Mouse (Mus musculus) midbrain, embryonic 13.5 days (tissue): ENCODE measurements around the gene Bid. TPM values are rescaled to one million over a fixed set of nuclear protein-coding genes. Genes with fewer than 3 reads are reported as not detected.
"Not testable (repeated sequence)": the region's sequence is repeated elsewhere in the genome, so short reads cannot be mapped to it uniquely, and the experiment has no call there.

Experiments used
- ATAC-seq: fragments of 200-750 bp; cut with Nextera tagmentation; 2 replicates; pipeline ENCODE4 v1.8.0; 2017; ENCODE audit warnings: mild to moderate bottlenecking, moderate TSS enrichment, moderate library complexity
- H3K27ac ChIP-seq: fragments of 300-500 bp; sonication (generic); 2 replicates; pipeline ENCODE4 v1.5.1; 2015; ENCODE audit warnings: inconsistent platforms, mild to moderate bottlenecking, moderate library complexity
- H3K27me3 ChIP-seq: fragments of 300-500 bp; sonication (generic); 2 replicates; pipeline ENCODE4 v1.6.1; 2015; ENCODE audit warnings: mild to moderate bottlenecking, inconsistent platforms
- H3K36me3 ChIP-seq: fragments of 300-500 bp; sonication (generic); 2 replicates; pipeline ENCODE4 v1.6.1; 2015; ENCODE audit warnings: mild to moderate bottlenecking, inconsistent platforms
- H3K4me1 ChIP-seq: fragments of 300-500 bp; sonication (generic); replicated peaks from 2 replicates; pipeline ENCODE4 v1.6.1; 2015; ENCODE audit warnings: inconsistent platforms
- H3K4me2 ChIP-seq: fragments of 300-500 bp; sonication (generic); replicated peaks from 2 replicates; pipeline ENCODE4 v1.6.1; 2015; ENCODE audit warnings: moderate library complexity, mild to moderate bottlenecking, inconsistent platforms
- H3K4me3 ChIP-seq: fragments of 300-500 bp; sonication (generic); replicated peaks from 2 replicates; pipeline ENCODE4 v1.5.1; 2015; ENCODE audit warnings: mild to moderate bottlenecking, inconsistent platforms
- H3K9ac ChIP-seq: fragments of 300-500 bp; sonication (generic); replicated peaks from 2 replicates; pipeline ENCODE4 v1.6.1; 2015; ENCODE audit warnings: mild to moderate bottlenecking, inconsistent platforms
- H3K9me3 ChIP-seq: fragments of 300-500 bp; sonication (generic); 2 replicates; pipeline ENCODE4 v1.6.1; 2016; ENCODE audit warnings: mild to moderate bottlenecking, inconsistent platforms
- WGBS: fragments of 180-500 bp; shearing (Covaris S2); methylation state at CpG from one replicate; pipeline ENCODE4 v1.1.7; 2015; 5-methylcytosine and 5-hydroxymethylcytosine counted together
- polyA plus RNA-seq: library from polyadenylated mRNA; unstranded; fragments of >200 nt; fragmentation: Nextera tagmentation; extraction: Ambion mirVana; gene quantifications from 2 replicates; pipeline ENCODE4 v1.2.1, GENCODE M21; 2015

Bid gene
- polyA plus RNA-seq, 1 experiment from 2014 or later: 27.2 TPM

DNA sequence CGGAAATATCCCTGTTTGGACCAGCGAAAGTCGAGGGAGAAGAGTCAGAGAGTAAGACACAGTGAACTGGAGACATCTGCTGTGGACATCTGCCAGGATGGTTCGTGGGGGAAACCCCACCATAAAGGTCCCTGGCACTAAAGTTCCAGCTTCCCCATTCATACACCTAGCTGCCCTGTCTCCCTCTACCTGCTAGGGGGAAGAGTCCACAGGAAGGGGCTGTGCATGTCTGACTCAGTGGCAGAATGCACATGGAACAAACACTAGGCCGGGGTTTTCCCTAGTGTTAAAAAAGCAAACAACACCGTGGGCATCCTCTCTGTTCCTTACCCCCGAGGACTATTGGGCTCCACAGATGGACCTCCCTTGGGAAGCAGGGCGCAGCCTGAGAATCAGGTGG lies 2.9 kb downstream of the Bid start:
- no peaks in the 10 kb centered on the region for H3K36me3 ChIP-seq
- peaks cover 10% of the 10 kb centered on the region for H3K4me1 ChIP-seq
- H3K9ac ChIP-seq: no peak overlapping the region
- H3K4me2 ChIP-seq: no peak overlapping the region
- H3K9me3 ChIP-seq: no peaks in the 10 kb centered on the region
- no peak overlapping the region for H3K27ac ChIP-seq
- H3K4me3 ChIP-seq: no peak overlapping the region
- no peak for ATAC-seq
- H3K27me3 ChIP-seq: peaks cover 9% of the 10 kb centered on the region
- 87% methylated on average over 8 of the region's 8 CpGs for WGBS

DNA sequence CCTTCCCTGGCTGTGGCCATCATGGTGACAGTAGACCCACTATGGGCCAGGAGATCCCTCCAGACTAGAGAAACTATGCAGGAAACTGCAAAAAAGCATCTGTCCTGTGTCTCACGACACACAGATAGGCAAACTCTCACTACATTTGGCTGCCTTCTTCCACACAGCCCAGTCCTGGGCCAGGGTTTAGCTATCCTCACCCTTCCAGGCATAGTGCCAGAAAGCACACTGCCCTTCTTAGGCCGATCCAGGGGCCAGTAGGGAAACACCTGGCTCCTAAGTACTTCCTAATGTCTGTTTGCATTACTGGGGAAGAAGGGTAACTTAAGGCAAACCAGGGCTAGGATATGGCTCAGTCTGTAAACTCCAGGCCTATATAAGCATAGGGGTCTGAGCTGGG lies 3.7 kb downstream of the Bid start:
- 84% methylated on average over 2 of the region's 2 CpGs for WGBS
- Histone ChIP-seq H3K27me3 (peaks cover 9% of the 10 kb centered on the region), H3K4me2 (no peak overlapping the region), H3K9ac (no peak overlapping the region), H3K36me3 (no peaks in the 10 kb centered on the region), H3K4me3 (no peak overlapping the region), H3K4me1 (peaks cover 10% of the 10 kb centered on the region), H3K27ac (no peak overlapping the region), H3K9me3 (no peaks in the 10 kb centered on the region)
- ATAC-seq: no peak

DNA sequence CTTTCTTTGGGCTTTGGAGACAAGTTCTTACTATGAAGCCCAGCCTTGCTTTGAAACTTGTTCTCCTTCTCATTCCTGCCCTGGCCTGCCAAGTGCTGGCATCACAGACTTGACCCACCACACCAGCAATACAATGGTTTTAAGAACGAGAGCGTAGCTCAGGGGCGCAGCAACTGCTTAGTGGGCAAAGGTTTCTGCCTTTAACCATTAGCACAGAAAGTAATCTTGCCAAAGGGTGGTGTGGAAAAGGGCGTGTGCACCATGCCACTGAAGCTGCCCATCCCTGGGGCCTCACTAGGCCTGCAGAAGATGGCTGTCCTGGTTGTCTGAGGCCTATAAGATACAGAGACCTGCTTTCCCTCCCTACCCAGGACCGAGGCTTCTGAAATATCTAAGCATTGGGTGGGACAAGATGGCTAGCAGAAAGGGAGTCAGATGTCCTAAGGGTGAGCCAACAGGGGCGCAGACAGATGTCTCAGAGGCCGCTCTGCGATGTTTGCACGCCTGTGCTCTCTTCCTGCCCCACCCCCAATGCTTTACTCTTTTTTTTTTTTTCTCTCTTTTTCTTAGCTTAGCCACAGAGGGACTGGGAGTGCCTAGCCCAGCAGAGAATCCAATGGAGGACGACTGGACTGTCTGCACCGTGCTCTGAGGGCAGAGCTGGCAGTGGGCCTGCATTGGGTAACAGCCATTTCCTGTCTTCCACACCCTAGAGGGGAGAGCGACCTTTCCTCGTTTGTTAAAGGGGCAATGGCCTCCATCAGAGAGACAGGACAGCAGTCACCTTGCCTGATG lies 5.2 kb downstream of the Bid start:
- Histone ChIP-seq H3K27ac (no peak overlapping the region), H3K4me1 (peaks cover 10% of the 10 kb centered on the region), H3K36me3 (no peaks in the 10 kb centered on the region), H3K9me3 (no peaks in the 10 kb centered on the region), H3K4me3 (no peak overlapping the region), H3K4me2 (no peak overlapping the region), H3K9ac (no peak overlapping the region), H3K27me3 (peaks cover 9% of the 10 kb centered on the region)
- ATAC-seq: no peak
- 84% methylated on average over 13 of the region's 13 CpGs for WGBS

DNA sequence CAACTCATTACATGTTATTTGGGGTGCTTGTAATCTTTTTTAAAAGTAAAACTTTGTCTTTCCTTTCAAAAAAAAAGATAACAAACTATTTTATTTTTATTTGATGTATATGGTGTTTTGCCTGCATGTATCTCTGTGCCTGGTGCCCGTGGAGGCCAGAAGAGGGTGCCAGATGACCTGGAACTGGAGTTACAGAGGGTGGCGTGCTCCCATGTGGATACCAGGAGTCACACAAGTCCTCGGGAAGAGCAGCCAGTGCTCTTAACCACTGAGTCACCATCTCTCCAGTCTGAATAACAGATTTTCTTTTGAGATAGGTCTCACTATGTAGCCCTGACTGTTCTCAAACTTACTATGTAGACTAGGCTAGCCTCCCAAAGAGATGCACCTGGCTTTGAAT lies 7.2 kb downstream of the Bid start:
- no peak overlapping the region for H3K27ac ChIP-seq
- WGBS: 85% methylated on average over 3 of the region's 3 CpGs
- H3K9me3 ChIP-seq: no peaks in the 10 kb centered on the region
- no peak overlapping the region for H3K9ac ChIP-seq
- H3K27me3 ChIP-seq: no peaks in the 10 kb centered on the region
- H3K4me1 ChIP-seq: no peaks in the 10 kb centered on the region
- ATAC-seq: no peak
- H3K36me3 ChIP-seq: no peaks in the 10 kb centered on the region
- H3K4me3 ChIP-seq: no peak overlapping the region
- no peak overlapping the region for H3K4me2 ChIP-seq

DNA sequence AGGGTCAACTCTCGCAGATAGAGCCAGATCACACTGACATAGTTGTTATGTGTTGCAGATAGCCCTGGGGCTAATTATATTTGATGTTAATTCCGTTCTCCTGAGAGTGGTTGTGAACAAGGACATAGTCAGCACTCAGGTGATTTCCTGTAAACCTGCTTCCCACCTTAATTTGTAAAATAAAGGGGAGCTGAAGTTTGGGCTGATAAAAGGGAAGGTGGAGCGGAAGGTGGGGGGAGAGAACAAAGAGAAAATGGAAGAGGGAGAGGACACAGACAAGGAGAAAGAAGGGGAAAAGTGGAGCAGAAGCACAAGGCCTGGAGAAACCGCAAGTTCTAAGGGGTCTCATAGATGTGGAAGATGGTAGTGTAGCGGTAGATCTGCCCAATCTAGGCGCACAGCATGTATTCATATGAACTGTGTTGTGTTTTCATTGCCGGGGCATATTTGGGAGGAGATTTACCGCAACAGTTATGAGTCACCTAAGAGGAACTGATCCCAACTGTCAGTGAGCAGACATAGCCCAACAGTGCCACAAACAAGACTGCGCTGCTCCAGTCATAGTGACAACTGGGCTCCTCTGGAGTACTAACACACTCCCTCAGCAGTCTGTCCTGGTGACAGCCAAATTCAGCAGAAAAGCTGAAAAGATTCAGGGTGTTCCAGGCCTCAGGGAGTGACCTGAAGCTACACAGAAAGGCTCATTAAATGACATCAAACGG lies 8.6 kb downstream of the Bid start:
- H3K9ac ChIP-seq, H3K4me3 ChIP-seq, H3K4me1 ChIP-seq, H3K9me3 ChIP-seq, H3K27me3 ChIP-seq, ATAC-seq, H3K36me3 ChIP-seq, H3K27ac ChIP-seq, H3K4me2 ChIP-seq: not testable (repeated sequence)
- WGBS: 91% methylated on average over 10 of the region's 10 CpGs

DNA sequence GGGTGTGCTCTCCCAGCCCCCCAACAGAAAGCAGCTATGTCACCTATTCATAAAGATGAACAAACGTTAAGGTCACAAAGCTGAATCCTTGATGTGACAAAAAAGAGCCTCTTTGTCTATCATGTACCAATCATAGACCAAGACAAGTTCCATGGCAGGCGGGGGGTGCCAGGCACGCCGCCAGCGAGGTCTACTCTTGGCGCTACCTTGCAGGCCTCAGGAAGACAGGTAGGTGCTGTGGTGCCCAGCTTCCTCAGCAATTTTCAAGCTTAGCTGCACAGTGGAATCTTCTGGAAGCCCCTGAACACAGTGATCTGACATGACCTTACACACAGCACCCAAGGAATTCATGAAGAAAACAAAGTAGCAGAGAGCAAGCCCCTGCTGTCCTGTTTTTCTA lies 10.1 kb downstream of the Bid start:
- H3K4me3 ChIP-seq: no peak overlapping the region

DNA sequence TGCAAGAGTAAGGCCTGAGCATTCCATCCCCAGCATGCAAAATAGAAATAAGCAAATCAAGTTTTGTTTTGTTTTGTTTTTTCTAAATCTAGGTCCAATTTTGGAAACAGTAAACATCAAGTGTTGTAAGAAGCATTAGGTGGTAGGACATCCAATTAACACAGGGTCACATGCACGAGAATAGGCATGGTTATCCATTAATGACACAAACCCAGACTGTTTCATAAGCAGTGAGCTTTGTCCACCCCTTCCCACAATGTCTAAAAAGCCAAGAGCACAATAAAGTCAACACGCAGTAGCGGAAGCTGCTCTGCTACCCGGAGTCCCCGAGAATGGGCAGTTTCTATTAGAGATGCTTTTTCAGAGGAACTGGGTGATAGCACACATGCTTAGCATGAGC lies 11.5 kb downstream of the Bid start:
- no peaks in the 10 kb centered on the region for H3K4me1 ChIP-seq
- no peak overlapping the region for H3K27ac ChIP-seq
- no peak overlapping the region for H3K4me2 ChIP-seq
- no peaks in the 10 kb centered on the region for H3K27me3 ChIP-seq
- no peaks in the 10 kb centered on the region for H3K9me3 ChIP-seq
- H3K9ac ChIP-seq: no peak overlapping the region
- 83% methylated on average over 5 of the region's 5 CpGs for WGBS
- no peaks in the 10 kb centered on the region for H3K36me3 ChIP-seq
- H3K4me3 ChIP-seq: no peak overlapping the region
- no peak for ATAC-seq

More for the DNA sequence above, 10.1 kb downstream of the Bid start:
- H3K9ac ChIP-seq: no peak overlapping the region
- no peak overlapping the region for H3K4me2 ChIP-seq
- no peaks in the 10 kb centered on the region for H3K4me1 ChIP-seq
- ATAC-seq: no peak
- H3K27ac ChIP-seq: no peak overlapping the region
- no peaks in the 10 kb centered on the region for H3K36me3 ChIP-seq
- 93% methylated on average over 6 of the region's 6 CpGs for WGBS
- H3K9me3 ChIP-seq: no peaks in the 10 kb centered on the region
- H3K27me3 ChIP-seq: no peaks in the 10 kb centered on the region

DNA sequence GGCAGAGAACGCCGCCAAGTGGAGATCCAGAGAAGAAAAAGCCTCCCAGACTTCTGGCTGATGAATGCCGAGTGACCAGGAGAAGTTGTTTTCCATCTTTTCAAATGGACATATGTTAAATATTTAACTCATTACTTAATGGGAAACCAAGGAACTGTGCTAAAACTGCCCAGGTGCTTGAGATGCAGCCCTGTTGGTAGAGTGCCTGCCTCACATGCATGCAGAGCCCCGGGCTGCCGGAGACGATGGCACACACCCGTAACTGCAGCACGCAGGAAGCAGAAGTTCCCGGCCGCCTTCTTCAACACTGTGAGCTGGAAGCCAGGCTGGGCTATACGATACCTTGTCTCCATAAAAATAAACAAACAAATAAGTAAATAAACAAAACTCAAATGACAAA lies 12.7 kb downstream of the Bid start:
- Histone ChIP-seq H3K27ac (no peak overlapping the region), H3K9ac (no peak overlapping the region), H3K9me3 (no peaks in the 10 kb centered on the region), H3K27me3 (no peaks in the 10 kb centered on the region), H3K4me3 (no peak overlapping the region), H3K4me1 (no peaks in the 10 kb centered on the region), H3K36me3 (no peaks in the 10 kb centered on the region), H3K4me2 (no peak overlapping the region)
- ATAC-seq: no peak
- WGBS: 89% methylated on average over 11 of the region's 11 CpGs

DNA sequence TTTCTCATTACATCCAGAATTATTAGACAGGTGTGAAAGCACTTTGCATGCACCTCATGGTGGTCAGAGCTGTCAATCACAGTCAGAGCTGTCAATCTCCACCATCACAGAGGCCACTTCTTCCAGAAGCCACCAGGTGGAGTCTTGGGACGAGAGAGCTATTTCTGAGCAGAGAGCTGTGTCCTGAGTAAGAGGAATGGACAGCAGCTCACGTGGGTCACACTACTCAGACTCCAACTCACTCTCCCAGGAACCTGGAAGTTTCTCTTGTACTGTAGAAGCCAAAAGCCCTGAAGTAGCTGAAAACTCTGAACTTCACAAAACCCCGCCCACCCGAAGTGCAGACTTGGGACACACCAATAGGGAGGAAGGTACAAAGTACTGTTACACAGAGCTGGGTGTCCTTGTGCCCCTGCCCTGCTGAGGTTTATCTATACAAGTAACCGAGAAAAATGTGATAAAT lies 13.2 kb downstream of the Bid start:
- Histone ChIP-seq H3K4me2 (no peak overlapping the region), H3K4me1 (no peaks in the 10 kb centered on the region), H3K27me3 (no peaks in the 10 kb centered on the region), H3K4me3 (no peak overlapping the region), H3K9ac (no peak overlapping the region), H3K9me3 (no peaks in the 10 kb centered on the region), H3K27ac (no peak overlapping the region), H3K36me3 (no peaks in the 10 kb centered on the region)
- 61% methylated on average over 5 of the region's 5 CpGs for WGBS
- ATAC-seq: 0 out of 2 replicates have a peak, but pooled peaks have one; percentile 51

DNA sequence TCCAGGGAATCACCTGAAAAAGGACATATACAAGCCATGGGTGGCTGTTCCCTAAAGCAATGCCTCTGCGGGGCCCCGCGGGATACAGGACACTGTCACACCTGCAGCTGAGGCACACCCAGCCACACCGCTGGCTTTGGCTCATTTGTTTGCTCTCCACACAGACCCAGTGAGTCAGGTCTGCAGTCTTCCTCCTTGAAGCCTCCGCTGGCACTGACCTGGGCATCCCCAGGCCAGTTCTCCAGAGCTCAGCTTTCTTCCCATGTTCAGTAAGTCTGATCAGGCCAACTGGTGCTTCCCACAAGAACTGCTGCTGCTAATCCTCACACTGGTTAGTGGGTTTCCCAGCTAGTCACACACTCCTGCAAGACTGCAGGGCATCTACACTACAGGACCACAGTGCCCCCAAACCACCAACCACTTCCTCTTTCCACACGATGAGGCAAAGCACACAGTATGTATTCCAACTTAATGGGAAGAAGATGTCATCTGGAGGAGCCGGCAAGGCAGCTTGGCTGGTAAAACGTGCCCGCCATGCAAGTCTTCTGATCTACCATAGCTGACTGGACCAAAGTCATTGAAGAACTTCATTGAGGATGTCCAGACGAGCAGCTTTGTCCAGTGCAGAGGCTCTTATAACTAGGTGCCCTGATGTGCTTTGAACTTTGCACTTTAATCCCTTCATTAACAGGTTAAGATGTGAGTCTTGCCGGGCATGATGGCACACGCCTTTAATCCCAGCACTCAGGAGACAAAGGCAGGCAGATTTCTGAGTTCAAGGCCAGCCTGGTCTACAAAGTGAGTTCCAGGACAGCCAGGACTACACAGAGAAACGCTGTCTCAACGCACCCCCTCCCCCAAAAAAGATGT lies 14.6 kb downstream of the Bid start:
- Histone ChIP-seq H3K9me3 (no peaks in the 10 kb centered on the region), H3K4me2 (no peak overlapping the region), H3K4me1 (no peaks in the 10 kb centered on the region), H3K27ac (no peak overlapping the region), H3K9ac (no peak overlapping the region), H3K27me3 (no peaks in the 10 kb centered on the region), H3K36me3 (no peaks in the 10 kb centered on the region), H3K4me3 (no peak overlapping the region)
- no peak for ATAC-seq
- 89% methylated on average over 14 of the region's 14 CpGs for WGBS

DNA sequence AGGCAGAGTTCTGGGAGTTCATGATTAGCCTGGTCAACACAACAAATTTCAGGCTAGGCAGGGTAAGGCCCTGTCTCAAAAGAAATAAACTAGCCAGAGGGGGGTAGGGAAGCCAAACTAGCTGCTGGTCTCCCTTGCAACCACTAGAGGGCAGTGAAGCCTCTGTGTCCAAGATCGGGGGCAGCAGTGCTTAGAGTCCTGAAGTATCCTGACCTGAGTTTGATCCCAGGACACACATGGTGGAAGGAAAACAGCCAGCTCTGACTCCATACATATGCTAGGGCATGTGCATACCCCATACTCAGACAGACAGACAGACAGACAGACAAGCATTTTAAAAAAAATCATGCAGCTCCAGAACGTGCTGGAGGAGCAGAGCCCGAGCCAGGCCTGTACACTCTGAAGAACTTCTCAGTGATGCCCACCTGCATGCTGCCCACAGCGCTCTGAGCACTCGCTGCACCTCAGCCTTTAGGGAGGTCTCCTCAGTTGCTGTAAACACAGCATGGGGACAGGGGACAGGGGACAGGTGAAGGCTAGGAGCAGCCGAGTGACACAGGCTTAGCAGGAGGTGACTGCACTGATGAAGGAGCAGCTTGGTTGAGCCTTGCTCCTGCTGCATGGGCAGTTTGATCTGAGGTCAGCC lies 18.3 kb downstream of the Bid start:
- no peak overlapping the region for H3K9ac ChIP-seq
- H3K27ac ChIP-seq: no peak overlapping the region
- WGBS: 63% methylated on average over 6 of the region's 6 CpGs
- peak; percentile 69 for ATAC-seq
- H3K4me3 ChIP-seq: no peak overlapping the region
- H3K27me3 ChIP-seq: no peaks in the 10 kb centered on the region
- H3K4me1 ChIP-seq: no peaks in the 10 kb centered on the region
- no peak overlapping the region for H3K4me2 ChIP-seq
- H3K9me3 ChIP-seq: no peaks in the 10 kb centered on the region
- peaks cover 31% of the 10 kb centered on the region for H3K36me3 ChIP-seq
